Comparison of ENCODE assay signal across 8 mouse cellular contexts in genomic region chr1:181545044-181545772, GRCm38 (mm10). TPM values are rescaled to one million over a fixed set of nuclear protein-coding genes. Genes with fewer than 3 reads are reported as not detected.
DNase-seq lines count a peak whose midpoint lies in the region; ATAC-seq and TF ChIP-seq lines count a peak whose summit lies in the region.

No protein-coding gene starts in this region.

- ATAC-seq in forebrain, embryonic 11.5 days (replicated peaks; ENCODE audit: low FRiP score): peak; percentile 81
- ATAC-seq in liver, postnatal 0 days: 0 out of 2 replicates have a peak, but pooled peaks have one; percentile 50
- ATAC-seq in neural tube, embryonic 13.5 days (ENCODE audit: low read depth): peak; percentile 86

- in situ Hi-C loops in ES-E14 (cut with MboI; ENCODE audit: low sequenced_read_pairs in 2 of 2, unreplicated experiment in 2 of 2): no loop called here

- H3K27me3 ChIP-seq in forebrain, embryonic 11.5 days (ENCODE audit: control insufficient read depth, insufficient read depth, low read length): no peaks in the 10 kb centered on the region
- H3K27me3 ChIP-seq in liver, postnatal 0 days (ENCODE audit: insufficient read depth, low read length): 0 out of 2 replicates have a peak, but pooled peaks cover 5% of the 10 kb centered on the region
- peaks cover 7% of the 10 kb centered on the region for H3K27me3 ChIP-seq in neural tube, embryonic 13.5 days
- no peaks in the 10 kb centered on the region for H3K27me3 ChIP-seq in thymus, adult 2 months (ENCODE audit: control insufficient read depth, insufficient read depth, low read length)

- no peak overlapping the region for H3K4me3 ChIP-seq in ES-E14 (ENCODE audit: insufficient read depth in 1 of 2, low read depth in 1 of 2, low read length in 2 of 2, poor library complexity in 1 of 2, severe bottlenecking in 1 of 2)
- no peak overlapping the region for H3K4me3 ChIP-seq in forebrain, embryonic 11.5 days (ENCODE audit: low read depth, low read length)
- H3K4me3 ChIP-seq in liver, postnatal 0 days (ENCODE audit: low read depth, low read length): no peak overlapping the region
- H3K4me3 ChIP-seq in neural tube, embryonic 13.5 days: no peak overlapping the region
- H3K4me3 ChIP-seq in thymus, adult 2 months (ENCODE audit: control insufficient read depth, insufficient read depth, low read length): no peak overlapping the region

- peak; percentile 62 for DNase-seq in ES-E14 (ENCODE audit: low read depth, low spot score)
- DNase-seq in c-Kit-positive CD71-negative TER-119-negative erythroid progenitor cells, embryonic 14.5 days (ENCODE audit: low read depth): peak; percentile 58
- peak; percentile 75 for DNase-seq in forebrain, embryonic 11.5 days (ENCODE audit: low spot score)
- peak; percentile 14 for DNase-seq in heart, postnatal 25 days (ENCODE audit: low spot score)
- peak; percentile 42 for DNase-seq in large intestine, adult 2 months (ENCODE audit: low read depth, low spot score)
- peak; percentile 51 for DNase-seq in liver, postnatal 0 days
- DNase-seq in thymus, adult 2 months: peak; percentile 55

- intact Hi-C loops in heart, postnatal 25 days (cut with DNase I): loop anchor here (2.0 to 5.0 kb wide), 3 partner anchors 80 to 273 kb away; no protein-coding TSS in a partner anchor

- no peak for TF ChIP-seq EP300 in liver, postnatal 0 days (IDR thresholded peaks at IDR 0.05; ENCODE audit: low read depth)

- peak overlapping the region; percentile 37; the same call in 1 of the 2 replicates for H3K4me2 ChIP-seq in forebrain, embryonic 11.5 days (ENCODE audit: low read depth, low read length, severe bottlenecking)
- no peak overlapping the region for H3K4me2 ChIP-seq in liver, postnatal 0 days (ENCODE audit: low read depth, low read length)
- H3K4me2 ChIP-seq in neural tube, embryonic 13.5 days: peak overlapping the region; percentile 45

- no peaks in the 10 kb centered on the region for H3K36me3 ChIP-seq in ES-E14 (ENCODE audit: control insufficient read depth, insufficient read depth, low read length, poor library complexity, severe bottlenecking)
- H3K36me3 ChIP-seq in forebrain, embryonic 11.5 days (ENCODE audit: control insufficient read depth, insufficient read depth, low read length): no peaks in the 10 kb centered on the region
- no peaks in the 10 kb centered on the region for H3K36me3 ChIP-seq in liver, postnatal 0 days (replicated peaks; ENCODE audit: insufficient read depth, low read length)
- H3K36me3 ChIP-seq in neural tube, embryonic 13.5 days: no peaks in the 10 kb centered on the region
- H3K36me3 ChIP-seq in thymus, adult 2 months (ENCODE audit: control insufficient read depth, insufficient read depth, low read length): no peaks in the 10 kb centered on the region

- H3K4me1 ChIP-seq in ES-E14 (ENCODE audit: control insufficient read depth in 2 of 2, insufficient read depth in 2 of 2, low read length in 2 of 2, poor library complexity in 1 of 2): no peaks in the 10 kb centered on the region
- H3K4me1 ChIP-seq in forebrain, embryonic 11.5 days (replicated peaks; ENCODE audit: control insufficient read depth, insufficient read depth, low read length): no peaks in the 10 kb centered on the region
- H3K4me1 ChIP-seq in liver, postnatal 0 days (ENCODE audit: insufficient read depth): no peaks in the 10 kb centered on the region
- peaks cover 6% of the 10 kb centered on the region for H3K4me1 ChIP-seq in neural tube, embryonic 13.5 days (replicated peaks)
- H3K4me1 ChIP-seq in thymus, adult 2 months (replicated peaks; ENCODE audit: control insufficient read depth, insufficient read depth, low read length): no peaks in the 10 kb centered on the region

- peak; percentile 97 for TF ChIP-seq CTCF in liver, postnatal 0 days (IDR thresholded peaks at IDR 0.05; ENCODE audit: low read depth)
- no peak for TF ChIP-seq CTCF in thymus, adult 2 months (IDR thresholded peaks at IDR 0.05; ENCODE audit: borderline replicate concordance, control insufficient read depth, extremely low read depth, insufficient read depth, low read length, poor library complexity)

- H3K27ac ChIP-seq in ES-E14 (ENCODE audit: insufficient read depth, low read depth, low read length, poor library complexity, severe bottlenecking): no peak overlapping the region
- no peak overlapping the region for H3K27ac ChIP-seq in forebrain, embryonic 11.5 days (ENCODE audit: low read depth, low read length)
- no peak overlapping the region for H3K27ac ChIP-seq in liver, postnatal 0 days (ENCODE audit: low read depth)
- H3K27ac ChIP-seq in neural tube, embryonic 13.5 days (replicated peaks): no peak overlapping the region
- H3K27ac ChIP-seq in thymus, adult 2 months (ENCODE audit: control insufficient read depth, insufficient read depth, low read length): no peak overlapping the region

- no peaks in the 10 kb centered on the region for H3K9me3 ChIP-seq in ES-E14 (ENCODE audit: control insufficient read depth, insufficient read depth, low read depth, low read length)
- H3K9me3 ChIP-seq in forebrain, embryonic 11.5 days (ENCODE audit: control insufficient read depth, low read length): no peaks in the 10 kb centered on the region
- H3K9me3 ChIP-seq in liver, postnatal 0 days (ENCODE audit: low read length): no peaks in the 10 kb centered on the region
- H3K9me3 ChIP-seq in neural tube, embryonic 13.5 days: no peaks in the 10 kb centered on the region

- WGBS in forebrain, embryonic 11.5 days: 31% methylated on average over 23 of the region's 23 CpGs
- 28% methylated on average over 23 of the region's 23 CpGs for WGBS in large intestine, adult 2 months
- WGBS in liver, postnatal 0 days (ENCODE audit: insufficient replicate concordance): 29% methylated on average over 23 of the region's 23 CpGs
- 29% methylated on average over 23 of the region's 23 CpGs for WGBS in neural tube, embryonic 13.5 days
- 36% methylated on average over 23 of the region's 23 CpGs for WGBS in thymus, adult 2 months

- TF ChIP-seq POLR2A in thymus, adult 2 months (IDR thresholded peaks at IDR 0.05; ENCODE audit: control insufficient read depth, extremely low read depth, insufficient read depth, low read length, poor library complexity): no peak

- H3K9ac ChIP-seq in ES-E14 (ENCODE audit: insufficient read depth, low read depth, low read length, poor library complexity, severe bottlenecking): no peak overlapping the region
- H3K9ac ChIP-seq in forebrain, embryonic 11.5 days (ENCODE audit: low read length): no peak overlapping the region
- H3K9ac ChIP-seq in liver, postnatal 0 days (replicated peaks): no peak overlapping the region
- H3K9ac ChIP-seq in neural tube, embryonic 13.5 days: no peak overlapping the region

TF ChIP-seq in ES-E14, 5 proteins besides CTCF, POLR2A, EP300 and RAD21:
- TF ChIP-seq ZC3H11A (IDR thresholded peaks at IDR 0.05; ENCODE audit: borderline replicate concordance, low read depth, low read length): peak; percentile 82
- TF ChIP-seq HCFC1 (IDR thresholded peaks at IDR 0.05; ENCODE audit: borderline replicate concordance, insufficient read depth, low read length): no peak
- TF ChIP-seq CHD2 (IDR thresholded peaks at IDR 0.05; ENCODE audit: low read depth, low read length): no peak
- TF ChIP-seq MAFK (IDR thresholded peaks at IDR 0.05; ENCODE audit: insufficient read depth, low read depth, low read length): 0 out of 2 replicates have a peak, but pooled peaks have one; percentile 1
- no peak for TF ChIP-seq ZNF384 (IDR thresholded peaks at IDR 0.05; ENCODE audit: low read depth, low read length)

RNA-seq across cellular contexts. Expression of gene Dnah14, which starts 31.2 kb away (rescaled TPM):
- 1.9 and 2.1 TPM in 2 replicates for total RNA-seq in ES-E14 (2012; rRNA removed)
- polyA plus RNA-seq in forebrain, embryonic 11.5 days (2014; fragmentation: Nextera tagmentation; extraction: Ambion mirVana): 2.1 and 2.9 TPM in 2 replicates
- total RNA-seq in heart, postnatal 25 days (2021): not detected
- polyA plus RNA-seq in large intestine, adult 2 months (2012; rRNA removed): 0.07 TPM in 1 of 2 replicates, not detected in the other
- 2.4 and 2.7 TPM in 2 replicates for polyA plus RNA-seq in liver, postnatal 0 days (2015; fragmentation: Nextera tagmentation; extraction: Ambion mirVana)
- polyA plus RNA-seq in neural tube, embryonic 13.5 days (2015; fragmentation: Nextera tagmentation; extraction: Ambion mirVana): 0.47 and 0.85 TPM in 2 replicates
- polyA plus RNA-seq in thymus, adult 2 months (2012; rRNA removed): 0.09 TPM in 1 of 2 replicates, not detected in the other

RNA-seq across cellular contexts. Expression of gene Ccdc121, which starts 34.0 kb away (rescaled TPM):
- not detected in 2 replicates for total RNA-seq in ES-E14 (2012; rRNA removed)
- not detected in 2 replicates for polyA plus RNA-seq in forebrain, embryonic 11.5 days (2014; fragmentation: Nextera tagmentation; extraction: Ambion mirVana)
- total RNA-seq in heart, postnatal 25 days (2021): not detected
- not detected in 2 replicates for polyA plus RNA-seq in large intestine, adult 2 months (2012; rRNA removed)
- not detected in 2 replicates for polyA plus RNA-seq in liver, postnatal 0 days (2015; fragmentation: Nextera tagmentation; extraction: Ambion mirVana)
- not detected in 2 replicates for polyA plus RNA-seq in neural tube, embryonic 13.5 days (2015; fragmentation: Nextera tagmentation; extraction: Ambion mirVana)
- polyA plus RNA-seq in thymus, adult 2 months (2012; rRNA removed): not detected in 2 replicates

Comparison
In these comparisons a context has a peak if more than half of its experiments do, and no peak if none do; other contexts are left out.
1. DNase-seq: peak in every context shown above with its lines; median percentile 75 in forebrain, embryonic 11.5 days; 62 in ES-E14; 58 in c-Kit-positive CD71-negative TER-119-negative erythroid progenitor cells, embryonic 14.5 days; 55 in thymus, adult 2 months; 51 in liver, postnatal 0 days; 42 in large intestine, adult 2 months; 14 in heart, postnatal 25 days.